Mouse (Mus musculus): ENCODE measurements around the gene Gm14325. TPM values are rescaled to one million over a fixed set of nuclear protein-coding genes. Genes with fewer than 3 reads are reported as not detected.
"Not testable (repeated sequence)": the region's sequence is repeated elsewhere in the genome, so short reads cannot be mapped to it uniquely, and the experiment has no call there.

Gm14325 gene
- polyA plus RNA-seq (2012; rRNA removed): 0.66 and 1.7 TPM in 2 replicates

- not testable (repeated sequence) for H3K27me3 ChIP-seq (ENCODE audit: control insufficient read depth, insufficient read depth, low read length); H3K36me3 ChIP-seq (ENCODE audit: control insufficient read depth, insufficient read depth, low read length); H3K27ac ChIP-seq (ENCODE audit: insufficient read depth, low read depth, low read length); H3K4me1 ChIP-seq (ENCODE audit: control insufficient read depth, insufficient read depth, insufficient read length, low read length)
- H3K4me3 ChIP-seq (ENCODE audit: low read depth, low read length): peak within 1 kb of the TSS; percentile 54
- WGBS: under 1% methylated on average over 18 of the region's 21 CpGs
Observed at GRCm38 (mm10) chr2:177839901-177840663, at the start of gene Gm14325. Gm14325 (minus strand) TSS chr2:177840336.

- H3K36me3 ChIP-seq (ENCODE audit: control insufficient read depth, insufficient read depth, low read length); H3K4me3 ChIP-seq (ENCODE audit: low read depth, low read length); H3K27me3 ChIP-seq (ENCODE audit: control insufficient read depth, insufficient read depth, low read length); H3K4me1 ChIP-seq (ENCODE audit: control insufficient read depth, insufficient read depth, insufficient read length, low read length); H3K27ac ChIP-seq (ENCODE audit: insufficient read depth, low read depth, low read length): not testable (repeated sequence)
- WGBS: 91% methylated on average over 14 of the region's 14 CpGs
Observed at GRCm38 (mm10) chr2:177887743-177888142, 47.6 kb upstream of the Gm14325 start.

GRCm38 (mm10) chr2:177862254-177862653 is 22.1 kb upstream of the Gm14325 start:
- not testable (repeated sequence) for H3K36me3 ChIP-seq (ENCODE audit: control insufficient read depth, insufficient read depth, low read length); H3K27ac ChIP-seq (ENCODE audit: insufficient read depth, low read depth, low read length); H3K4me1 ChIP-seq (ENCODE audit: control insufficient read depth, insufficient read depth, insufficient read length, low read length); H3K27me3 ChIP-seq (ENCODE audit: control insufficient read depth, insufficient read depth, low read length); H3K4me3 ChIP-seq (ENCODE audit: low read depth, low read length)
- 90% methylated on average over 2 of the region's 2 CpGs for WGBS

GRCm38 (mm10) chr2:177843666-177844065 is 3.5 kb upstream of the Gm14325 start:
- not testable (repeated sequence) for H3K27me3 ChIP-seq (ENCODE audit: control insufficient read depth, insufficient read depth, low read length); H3K36me3 ChIP-seq (ENCODE audit: control insufficient read depth, insufficient read depth, low read length); H3K4me1 ChIP-seq (ENCODE audit: control insufficient read depth, insufficient read depth, insufficient read length, low read length); H3K27ac ChIP-seq (ENCODE audit: insufficient read depth, low read depth, low read length); H3K4me3 ChIP-seq (ENCODE audit: low read depth, low read length)
- WGBS: 82% methylated on average over 1 of the region's 1 CpGs

GRCm38 (mm10) chr2:177836756-177837155 is 3.4 kb downstream of the Gm14325 start:
- H3K4me1 ChIP-seq (ENCODE audit: control insufficient read depth, insufficient read depth, insufficient read length, low read length); H3K27ac ChIP-seq (ENCODE audit: insufficient read depth, low read depth, low read length); H3K36me3 ChIP-seq (ENCODE audit: control insufficient read depth, insufficient read depth, low read length); H3K27me3 ChIP-seq (ENCODE audit: control insufficient read depth, insufficient read depth, low read length); H3K4me3 ChIP-seq (ENCODE audit: low read depth, low read length): not testable (repeated sequence)

- H3K4me1 ChIP-seq (ENCODE audit: control insufficient read depth, insufficient read depth, insufficient read length, low read length); H3K27ac ChIP-seq (ENCODE audit: insufficient read depth, low read depth, low read length); H3K4me3 ChIP-seq (ENCODE audit: low read depth, low read length); H3K27me3 ChIP-seq (ENCODE audit: control insufficient read depth, insufficient read depth, low read length); H3K36me3 ChIP-seq (ENCODE audit: control insufficient read depth, insufficient read depth, low read length): not testable (repeated sequence)
- WGBS: 96% methylated on average over 5 of the region's 5 CpGs
Observed at GRCm38 (mm10) chr2:177835733-177836536, 4.2 kb downstream of the Gm14325 start.

GRCm38 (mm10) chr2:177821952-177822351 is 18.2 kb downstream of the Gm14325 start:
- H3K4me3 ChIP-seq (ENCODE audit: low read depth, low read length); H3K4me1 ChIP-seq (ENCODE audit: control insufficient read depth, insufficient read depth, insufficient read length, low read length); H3K27ac ChIP-seq (ENCODE audit: insufficient read depth, low read depth, low read length); H3K27me3 ChIP-seq (ENCODE audit: control insufficient read depth, insufficient read depth, low read length); H3K36me3 ChIP-seq (ENCODE audit: control insufficient read depth, insufficient read depth, low read length): not testable (repeated sequence)
- WGBS: 64% methylated on average over 2 of the region's 5 CpGs

GRCm38 (mm10) chr2:177806170-177806569 is 34.0 kb downstream of the Gm14325 start:
- H3K36me3 ChIP-seq (ENCODE audit: control insufficient read depth, insufficient read depth, low read length); H3K27ac ChIP-seq (ENCODE audit: insufficient read depth, low read depth, low read length); H3K4me1 ChIP-seq (ENCODE audit: control insufficient read depth, insufficient read depth, insufficient read length, low read length); H3K27me3 ChIP-seq (ENCODE audit: control insufficient read depth, insufficient read depth, low read length); H3K4me3 ChIP-seq (ENCODE audit: low read depth, low read length): not testable (repeated sequence)
- no CpG with 5 or more reads among the region's 2 CpGs for WGBS

- H3K4me1 ChIP-seq (ENCODE audit: control insufficient read depth, insufficient read depth, insufficient read length, low read length); H3K4me3 ChIP-seq (ENCODE audit: low read depth, low read length); H3K27me3 ChIP-seq (ENCODE audit: control insufficient read depth, insufficient read depth, low read length); H3K36me3 ChIP-seq (ENCODE audit: control insufficient read depth, insufficient read depth, low read length); H3K27ac ChIP-seq (ENCODE audit: insufficient read depth, low read depth, low read length): not testable (repeated sequence)
- WGBS: 41% methylated on average over 1 of the region's 1 CpGs
Observed at GRCm38 (mm10) chr2:177787351-177787750, 52.8 kb downstream of the Gm14325 start.

Measured in small intestine, adult 2 months (tissue).